Mouse (Mus musculus) adrenal gland, postnatal 14 days (tissue): Measurements from ENCODE around the gene Chaf1a. TPM values are rescaled to one million over a fixed set of nuclear protein-coding genes. Genes with fewer than 3 reads are reported as not detected.

Source experiments
- DNase-seq: peaks from one replicate; pipeline ENCODE4 v3.0.0; 2021; ENCODE audit warnings: mixed read lengths
- total RNA-seq: library from RNA; stranded (reverse); gene quantifications from 2 replicates; pipeline ENCODE4 v1.2.3, GENCODE M21; 2021

Chaf1a gene
- total RNA-seq, 1 experiment from 2014 or later = 10.2 TPM

- peak; percentile 79 for DNase-seq
Observed at GRCm38 (mm10) chr17:56018347-56019131, 21.7 kb upstream of the Chaf1a start.

- DNase-seq = no peak
Observed at GRCm38 (mm10) chr17:56020400-56021084, 19.7 kb upstream of the Chaf1a start.

GRCm38 (mm10) chr17:56021161-56021910 lies 18.9 kb upstream of the Chaf1a start:
- no peak for DNase-seq

- no peak for DNase-seq
Observed at GRCm38 (mm10) chr17:56022131-56022988, 17.9 kb upstream of the Chaf1a start.

- DNase-seq = no peak
Observed at GRCm38 (mm10) chr17:56022989-56023290, 17.3 kb upstream of the Chaf1a start.

DNA sequence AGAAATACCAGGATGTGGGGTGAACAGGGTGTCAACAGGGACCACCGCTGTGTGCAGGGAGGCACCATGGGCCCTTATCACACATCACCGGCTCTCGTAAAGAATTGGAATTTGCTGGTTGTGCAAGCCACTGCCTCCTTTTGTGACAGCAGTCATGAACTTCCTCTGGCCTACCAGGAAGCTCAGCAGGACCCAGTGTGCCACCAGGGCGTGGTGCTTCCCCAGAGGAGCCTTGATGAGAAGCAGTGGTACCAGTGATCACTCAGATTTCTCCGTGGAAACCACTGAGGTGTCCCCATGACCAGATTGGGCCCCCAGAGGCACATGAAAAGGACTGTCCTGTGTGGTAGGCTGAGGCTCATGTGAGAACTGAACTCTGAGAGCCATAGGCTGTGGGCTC lies 16.9 kb upstream of the Chaf1a start:
- DNase-seq = no peak

DNA sequence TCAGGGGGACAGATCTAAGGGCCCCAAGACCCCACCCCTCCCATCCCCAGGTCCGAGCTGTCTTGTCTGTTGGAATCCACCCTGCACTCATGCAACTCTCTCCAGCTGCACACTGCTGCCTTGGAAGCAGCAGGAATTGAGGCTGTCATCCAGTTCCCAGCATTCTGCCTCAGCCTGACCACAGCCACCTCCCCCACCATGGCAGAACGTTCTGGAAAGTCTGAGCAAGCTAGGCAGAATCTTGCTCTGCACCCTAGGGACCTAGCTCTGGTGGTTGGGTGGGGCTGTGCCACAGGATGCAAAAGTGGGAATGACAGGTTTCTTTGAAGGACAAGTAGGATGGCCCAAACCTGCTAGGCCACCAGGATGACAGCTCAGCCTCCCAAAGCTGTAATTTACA lies 15.8 kb upstream of the Chaf1a start:
- DNase-seq = no peak

GRCm38 (mm10) chr17:56024931-56025330 lies 15.3 kb upstream of the Chaf1a start:
- DNase-seq = no peak

DNA sequence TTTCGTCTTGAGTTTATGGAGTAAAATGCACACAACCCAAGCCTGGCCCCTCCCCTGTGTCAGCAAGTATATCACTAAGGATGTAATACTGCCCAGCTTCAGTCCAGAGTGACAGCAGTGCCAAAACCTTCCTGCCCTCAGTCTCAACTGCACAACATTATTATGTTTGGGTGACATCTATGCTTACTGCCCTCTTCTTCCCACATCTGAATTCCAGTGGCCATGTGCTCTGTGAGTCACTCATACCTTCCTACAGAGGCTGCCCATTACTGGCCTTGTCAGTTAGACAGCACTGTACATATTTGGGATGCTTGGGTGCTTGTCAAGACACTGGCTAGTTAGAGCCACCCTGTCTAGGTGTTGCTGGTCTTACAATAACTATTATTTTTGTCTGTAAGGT lies 13.9 kb upstream of the Chaf1a start:
- DNase-seq = no peak

GRCm38 (mm10) chr17:56026881-56027280 lies 13.4 kb upstream of the Chaf1a start:
- DNase-seq = peak; percentile 53

GRCm38 (mm10) chr17:56027801-56028441 lies 12.3 kb upstream of the Chaf1a start:
- peak; percentile 34 for DNase-seq

DNA sequence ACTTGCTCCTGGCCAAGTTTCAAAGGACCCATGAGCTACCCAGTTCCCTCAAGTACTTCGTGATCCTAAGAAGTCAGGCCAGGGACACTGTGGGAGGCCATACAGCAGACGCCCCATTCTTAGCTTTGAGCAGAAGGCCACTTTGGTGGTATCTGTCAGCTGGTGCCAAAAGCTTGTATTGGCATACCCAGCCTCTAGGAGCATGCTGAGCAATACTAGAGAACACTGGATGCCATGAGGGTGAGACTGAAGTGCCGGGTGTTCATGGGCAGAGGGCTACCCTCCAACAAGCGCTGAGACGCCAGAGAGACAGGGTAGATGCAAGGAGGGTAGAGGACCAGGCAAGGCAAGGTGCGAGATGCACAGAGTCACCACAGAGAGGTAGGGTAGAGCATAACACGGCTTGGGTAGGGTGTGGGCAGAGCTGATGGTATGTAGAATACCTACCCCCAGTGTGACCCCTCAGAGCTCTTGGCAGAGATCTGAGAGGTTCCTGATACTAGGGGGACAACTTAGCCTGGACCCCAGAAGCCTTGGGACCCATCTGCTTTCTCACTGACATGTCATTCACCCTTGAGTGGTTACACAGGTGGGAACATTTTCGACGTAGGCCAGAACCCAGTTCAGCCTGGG lies 9.9 kb upstream of the Chaf1a start:
- DNase-seq = peak; percentile 39

GRCm38 (mm10) chr17:56030919-56031318 lies 9.3 kb upstream of the Chaf1a start:
- DNase-seq = peak; percentile 69

DNA sequence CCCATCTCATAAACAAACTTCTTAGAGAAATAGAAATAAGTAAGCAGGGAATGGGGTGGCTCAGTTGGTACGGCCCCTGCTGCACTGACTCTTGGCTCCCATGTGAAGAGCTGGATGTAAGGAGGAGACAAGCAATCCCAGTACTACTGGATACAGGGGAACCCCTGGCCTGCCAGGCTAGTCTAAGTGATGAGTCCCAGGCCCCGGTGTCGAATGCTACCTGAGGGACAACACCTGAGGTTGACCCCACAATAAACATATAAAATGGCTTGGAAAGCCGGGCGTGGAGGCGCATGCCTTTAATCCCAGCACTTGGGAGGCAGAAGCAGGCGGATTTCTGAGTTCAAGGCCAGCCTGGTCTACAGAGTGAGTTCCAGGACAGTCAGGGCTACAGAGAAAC lies 8.8 kb upstream of the Chaf1a start:
- DNase-seq = no peak

- DNase-seq = no peak
Observed at GRCm38 (mm10) chr17:56032127-56032733, 8.0 kb upstream of the Chaf1a start.

DNA sequence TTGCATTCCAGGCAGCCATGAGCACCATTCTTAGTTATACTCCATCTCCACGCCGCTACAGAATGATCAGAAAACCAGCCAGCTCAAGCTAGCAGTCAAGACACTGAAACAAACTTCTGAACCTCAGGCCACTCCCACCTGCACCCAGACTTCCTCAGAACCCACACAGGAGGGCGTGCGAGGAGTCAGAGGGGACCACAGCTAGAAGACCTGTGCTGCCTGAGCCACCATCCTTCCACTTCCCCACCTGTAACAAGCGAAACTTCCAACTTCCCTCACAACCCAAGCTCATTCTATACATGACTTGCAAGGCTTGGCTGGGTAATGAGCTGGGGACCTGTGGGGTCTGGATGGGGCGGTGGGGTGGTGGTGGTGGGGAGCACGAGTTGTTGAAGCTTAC lies 7.4 kb upstream of the Chaf1a start:
- DNase-seq = no peak

- DNase-seq = no peak
Observed at GRCm38 (mm10) chr17:56034040-56034725, 6.1 kb upstream of the Chaf1a start.

GRCm38 (mm10) chr17:56034726-56035100 lies 5.5 kb upstream of the Chaf1a start:
- no peak for DNase-seq

GRCm38 (mm10) chr17:56035216-56035615 lies 5.0 kb upstream of the Chaf1a start:
- no peak for DNase-seq
